ENCODE assay signal across 8 mouse cellular contexts in the genomic region with DNA sequence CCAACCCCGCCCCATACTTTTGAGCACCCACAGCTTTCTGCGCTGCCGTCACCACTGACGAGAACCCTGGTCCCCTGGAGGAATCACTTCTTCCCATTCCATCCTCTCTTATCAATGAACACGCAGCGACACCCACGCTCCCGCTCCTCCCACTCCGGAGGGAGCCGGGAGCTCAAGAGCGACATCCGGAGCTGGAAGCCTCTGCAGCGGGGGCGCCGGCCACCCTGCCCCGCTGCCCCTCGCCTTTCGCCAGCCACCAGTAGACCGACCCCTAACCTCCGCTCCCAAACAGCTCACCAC. TPM values are rescaled to one million over a fixed set of nuclear protein-coding genes. Genes with fewer than 3 reads are reported as not detected.
DNase-seq lines count a peak whose midpoint lies in the region; ATAC-seq and TF ChIP-seq lines count a peak whose summit lies in the region.

No protein-coding gene starts in this region.

- under 1% methylated on average over 20 of the region's 20 CpGs for WGBS in liver, embryonic 11.5 days
- 2% methylated on average over 20 of the region's 20 CpGs for WGBS in olfactory bulb, adult 2 months

- no peaks in the 10 kb centered on the region for H3K9me3 ChIP-seq in liver, embryonic 11.5 days (ENCODE audit: control insufficient read depth, low read length)

- H3K4me2 ChIP-seq in liver, embryonic 11.5 days = peak overlapping the region; percentile 98

- H3K4me3 ChIP-seq in liver, embryonic 11.5 days (ENCODE audit: low read depth, low read length) = peak overlapping the region; percentile 88
- H3K4me3 ChIP-seq in olfactory bulb, adult 2 months (ENCODE audit: insufficient read depth, low read depth, low read length) = peak overlapping the region; percentile 53

- H3K4me1 ChIP-seq in liver, embryonic 11.5 days (replicated peaks; ENCODE audit: control insufficient read depth, insufficient read depth, low read length) = peaks cover 29% of the 10 kb centered on the region
- peaks cover 23% of the 10 kb centered on the region for H3K4me1 ChIP-seq in olfactory bulb, adult 2 months (ENCODE audit: control insufficient read depth, insufficient read depth, low read length)

- peak overlapping the region; percentile 80 for H3K9ac ChIP-seq in liver, embryonic 11.5 days (ENCODE audit: low read depth, low read length)

- H3K36me3 ChIP-seq in liver, embryonic 11.5 days (ENCODE audit: control insufficient read depth, insufficient read depth, low read length) = no peaks in the 10 kb centered on the region

- intact Hi-C loops in heart, postnatal 10 days (cut with DNase I) = no loop called here

- no peak for TF ChIP-seq CTCF in olfactory bulb, adult 2 months (IDR thresholded peaks at IDR 0.05; ENCODE audit: insufficient read depth, low read depth, low read length)

- TF ChIP-seq POLR2A in olfactory bulb, adult 2 months (IDR thresholded peaks at IDR 0.05; ENCODE audit: insufficient read depth, low read depth, low read length) = 0 out of 2 replicates have a peak, but pooled peaks have one; percentile 22

- peak overlapping the region; percentile 79 for H3K27ac ChIP-seq in liver, embryonic 11.5 days (ENCODE audit: low read depth, low read length)
- H3K27ac ChIP-seq in olfactory bulb, adult 2 months (ENCODE audit: insufficient read depth, low read depth, low read length) = peak overlapping the region; percentile 68

- peak; percentile 4; the same call in 1 of the 2 replicates for ATAC-seq in liver, embryonic 11.5 days (replicated peaks; ENCODE audit: low FRiP score)

- no peaks in the 10 kb centered on the region; the same call in 1 of the 2 replicates for H3K27me3 ChIP-seq in liver, embryonic 11.5 days (replicated peaks; ENCODE audit: control insufficient read depth, insufficient read depth, low read length)

- DNase-seq in adrenal gland, postnatal 36 days = peak; percentile 29 to 44
- DNase-seq in adrenal gland, postnatal 10 days = no peak
- peak; percentile 57 for DNase-seq in right cerebral cortex, adult 18-20 months
- no peak for DNase-seq in right cerebral cortex, postnatal 14 days
- peak; percentile 30 to 32 for DNase-seq in heart, postnatal 10 days
- no peak for DNase-seq in liver, embryonic 11.5 days (ENCODE audit: low spot score)
- DNase-seq in adrenal gland, postnatal 25 days = no peak

RNA-seq across cellular contexts. Expression of a gene that starts 4.8 kb away (rescaled TPM):
- total RNA-seq in adrenal gland, postnatal 36 days (2021) = 1 to 10 TPM; 1.8 to 2.3 TPM
- total RNA-seq in adrenal gland, postnatal 10 days (2021) = 1 to 10 TPM; 3.0 to 5.4 TPM
- total RNA-seq in heart, postnatal 10 days (2021) = 1 to 10 TPM; 2.9 to 3.7 TPM
- 13.4 and 18.1 TPM in 2 replicates for polyA plus RNA-seq in liver, embryonic 11.5 days (2014; fragmentation: Nextera tagmentation; extraction: Ambion mirVana)
- not detected in 2 replicates for polyA plus RNA-seq in olfactory bulb, adult 2 months (2012; ENCODE audit: insufficient read depth, insufficient read length, low replicate concordance, missing spikeins)
- 1.2 and 2.1 TPM in 2 replicates for total RNA-seq in adrenal gland, postnatal 25 days (2021)

Comparison
In these comparisons a context has a peak if more than half of its experiments do, and no peak if none do; other contexts are left out.
1. DNase-seq: peak in adrenal gland, postnatal 36 days (2 of 2), right cerebral cortex, adult 18-20 months (single experiment) and heart, postnatal 10 days (2 of 2); none in adrenal gland, postnatal 10 days (single experiment), right cerebral cortex, postnatal 14 days (single experiment), liver, embryonic 11.5 days (single experiment) and adrenal gland, postnatal 25 days (single experiment).